Mouse (Mus musculus) lung, postnatal 10 days (tissue): ENCODE results near the gene Fbxw25.
"Not testable (repeated sequence)": the region's sequence is repeated elsewhere in the genome, so short reads cannot be mapped to it uniquely, and the experiment has no call there.

Source experiments
- DNase-seq: peaks from one replicate; pipeline ENCODE4 v3.0.0; 2021

The Fbxw25 gene

GRCm38 (mm10) chr9:109664552-109664951 is at the start of gene Fbxw25:
TSS of gene Fbxw25 (minus strand) at chr9:109664652.
- not testable (repeated sequence) for DNase-seq

- DNase-seq: not testable (repeated sequence)
Measured at GRCm38 (mm10) chr9:109702600-109702999, 38.1 kb upstream of the Fbxw25 start, which contains the start of gene Fbxw18. TSS of gene Fbxw18 (minus strand) at chr9:109702700.

DNA sequence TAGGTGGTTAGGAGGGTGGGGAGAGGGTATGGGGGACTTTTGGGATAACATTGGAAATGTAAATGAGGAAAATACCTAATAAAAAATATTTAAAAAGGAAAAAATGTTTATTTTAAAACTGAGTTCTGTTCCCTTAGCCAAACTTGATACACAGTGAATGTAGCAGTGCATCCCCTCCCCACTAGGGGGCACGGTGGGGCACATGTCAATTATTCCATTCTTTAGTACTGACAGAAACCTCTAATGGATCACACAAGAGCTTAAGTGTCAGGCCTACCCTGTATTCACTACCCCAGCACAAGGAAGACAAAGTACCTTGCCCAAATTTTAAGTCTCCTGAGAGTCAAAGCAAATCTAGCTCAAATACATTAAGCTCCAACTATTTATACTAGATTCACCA is 20.8 kb upstream of the Fbxw25 start:
- DNase-seq: peak; percentile 55

DNA sequence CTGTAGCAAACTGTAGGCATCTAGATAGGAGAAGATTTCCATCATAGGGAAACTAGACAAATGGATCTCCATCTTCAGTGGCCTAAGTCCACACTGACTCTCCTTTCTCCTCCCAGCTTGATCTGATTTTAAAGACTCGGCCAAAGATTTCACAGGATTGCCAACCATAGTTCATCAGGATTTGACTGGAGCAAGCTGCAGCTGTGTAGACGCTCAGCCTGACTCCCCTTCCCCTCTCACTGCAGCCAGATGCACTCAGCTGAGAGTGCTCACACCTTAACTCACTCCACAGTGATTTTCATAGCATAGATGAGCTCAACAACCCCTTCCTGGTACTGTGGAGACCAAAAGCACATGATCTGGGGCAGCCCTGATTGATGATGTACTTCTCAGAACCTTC is 38.5 kb downstream of the Fbxw25 start, which contains the start of gene Fbxw24:
Gene Fbxw24, minus strand, starts transcription at position 101 of the 400 bp plus-strand sequence.
- DNase-seq: not testable (repeated sequence)

GRCm38 (mm10) chr9:109606837-109607236 is 57.6 kb downstream of the Fbxw25 start:
- DNase-seq: peak; percentile 5

DNA sequence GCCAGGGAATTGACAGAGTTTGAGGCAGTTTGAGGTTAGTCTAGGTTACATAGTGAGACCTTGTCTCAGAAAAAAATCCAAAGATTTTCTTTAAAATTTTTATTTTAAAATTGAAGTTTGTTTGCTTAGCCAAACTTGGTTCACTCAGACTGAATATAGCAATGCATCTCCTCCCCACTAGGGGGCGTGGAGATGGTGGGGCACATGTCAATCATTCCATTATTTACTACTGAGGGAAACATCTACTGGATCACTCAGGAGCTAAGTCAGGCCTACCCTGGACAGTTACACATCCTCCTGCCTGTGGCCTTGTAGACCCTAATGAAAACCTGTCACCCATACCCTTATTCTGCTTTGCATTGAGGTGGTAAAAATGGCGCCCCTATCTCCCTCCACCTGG is 62.3 kb downstream of the Fbxw25 start:
- DNase-seq: not testable (repeated sequence)

- DNase-seq: no peak
Measured at GRCm38 (mm10) chr9:109597226-109597625, 67.2 kb downstream of the Fbxw25 start.
